Mouse (Mus musculus) thymus, postnatal 14 days (tissue): ENCODE data around the gene Ttbk1.
"Not testable (repeated sequence)": the region's sequence is repeated elsewhere in the genome, so short reads cannot be mapped to it uniquely, and the experiment has no call there.

Source experiments
- DNase-seq: peaks from one replicate; pipeline ENCODE4 v3.0.0; 2021

The Ttbk1 gene

GRCm38 (mm10) chr17:46487431-46487830, at the start of gene Ttbk1:
TSS of gene Ttbk1 (minus strand) at chr17:46487675.
- no peak for DNase-seq

GRCm38 (mm10) chr17:46525579-46526307, 38.3 kb upstream of the Ttbk1 start:
- DNase-seq = peak; percentile 79

DNA sequence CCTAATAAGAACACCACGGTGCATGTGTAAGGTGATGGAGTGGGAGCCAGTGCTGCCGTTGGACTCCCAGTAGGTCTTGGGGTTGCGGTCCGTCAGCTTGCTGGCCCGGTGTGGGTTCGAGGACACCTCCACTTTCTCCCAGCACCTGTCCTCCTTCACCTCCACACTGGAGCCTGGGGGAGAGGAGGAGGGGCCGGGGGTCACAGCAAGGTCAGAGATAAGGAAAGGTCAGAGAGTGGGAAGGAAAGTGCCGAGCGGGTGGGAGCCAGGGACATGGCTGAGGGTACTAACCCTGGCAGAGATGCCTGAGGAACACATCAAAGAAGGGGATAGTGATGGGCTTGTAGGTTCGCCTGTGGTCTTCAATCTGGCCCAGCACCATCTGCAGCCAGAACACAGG, 37.6 kb upstream of the Ttbk1 start:
- DNase-seq = no peak

- no peak for DNase-seq
Measured at GRCm38 (mm10) chr17:46521963-46522668, 34.6 kb upstream of the Ttbk1 start.

- no peak for DNase-seq
Measured at GRCm38 (mm10) chr17:46521174-46521573, 33.7 kb upstream of the Ttbk1 start.

DNA sequence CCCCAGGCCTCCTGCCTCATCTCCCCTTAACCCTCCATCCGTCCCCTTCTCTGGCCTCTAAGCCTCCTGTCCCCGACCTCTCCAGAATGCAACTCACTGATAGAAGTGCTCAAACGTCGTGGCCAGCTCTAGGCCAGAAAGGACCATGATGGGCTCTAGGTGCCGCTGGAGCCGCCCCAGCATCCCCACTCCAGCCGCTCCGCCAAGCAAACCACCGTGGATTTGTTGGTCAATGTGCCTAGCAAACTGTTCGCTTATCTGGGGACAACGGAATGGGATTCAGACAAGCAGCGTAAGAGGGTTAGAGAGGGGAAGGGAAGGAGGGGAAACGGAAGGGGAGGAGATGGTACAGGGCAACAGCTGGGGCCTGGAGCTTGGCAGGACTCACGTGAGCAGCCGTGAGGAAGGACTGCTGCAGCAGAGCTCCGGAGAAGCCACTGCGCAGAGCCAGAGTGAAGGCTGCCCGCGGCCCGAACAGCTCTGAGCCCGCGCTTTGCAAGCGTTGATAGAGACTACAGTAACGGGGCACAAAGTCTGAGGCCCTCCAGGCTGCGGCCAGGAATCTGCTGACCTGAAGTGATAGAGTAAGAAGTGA, 33.0 kb upstream of the Ttbk1 start:
- peak; percentile 28 for DNase-seq

- no peak for DNase-seq
Measured at GRCm38 (mm10) chr17:46519971-46520370, 32.5 kb upstream of the Ttbk1 start.

GRCm38 (mm10) chr17:46513329-46513728, 25.9 kb upstream of the Ttbk1 start:
- DNase-seq = no peak

DNA sequence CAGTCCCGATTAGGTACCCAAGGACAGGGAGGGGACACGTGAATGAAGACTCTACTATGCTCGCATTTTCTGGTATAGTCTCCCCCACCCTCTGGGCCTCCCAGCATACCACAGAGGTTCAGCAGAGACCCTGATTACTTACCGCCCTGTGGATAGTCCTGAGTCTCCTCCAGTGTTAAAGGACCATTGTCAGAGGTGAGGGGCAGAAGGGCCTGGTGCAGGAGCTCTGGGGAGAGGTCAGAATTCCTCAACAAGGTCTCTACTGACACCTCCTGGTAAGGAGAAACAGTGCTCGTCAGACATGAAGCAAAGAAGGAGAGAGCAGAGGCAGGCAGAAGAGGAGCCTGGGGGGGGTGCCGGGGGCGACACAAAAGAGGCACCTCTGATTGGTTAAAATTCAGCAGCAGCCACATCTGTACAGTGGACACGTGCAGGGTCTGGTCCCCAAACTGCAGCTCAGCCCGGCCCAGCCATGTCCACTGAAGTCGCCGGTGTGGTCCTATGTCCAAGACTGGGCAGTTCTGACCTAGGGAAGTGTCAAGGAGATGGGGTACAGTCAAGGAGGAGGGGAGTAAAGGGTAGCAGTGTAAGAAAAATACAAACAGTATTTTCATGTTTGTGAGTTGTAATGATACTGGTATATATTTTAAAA, 23.7 kb upstream of the Ttbk1 start:
- peak; percentile 35 for DNase-seq

- DNase-seq = no peak
Measured at GRCm38 (mm10) chr17:46505617-46506016, 18.1 kb upstream of the Ttbk1 start.

- no peak for DNase-seq
Measured at GRCm38 (mm10) chr17:46503847-46504638, 16.6 kb upstream of the Ttbk1 start.

- no peak for DNase-seq
Measured at GRCm38 (mm10) chr17:46502775-46503174, 15.3 kb upstream of the Ttbk1 start.

DNA sequence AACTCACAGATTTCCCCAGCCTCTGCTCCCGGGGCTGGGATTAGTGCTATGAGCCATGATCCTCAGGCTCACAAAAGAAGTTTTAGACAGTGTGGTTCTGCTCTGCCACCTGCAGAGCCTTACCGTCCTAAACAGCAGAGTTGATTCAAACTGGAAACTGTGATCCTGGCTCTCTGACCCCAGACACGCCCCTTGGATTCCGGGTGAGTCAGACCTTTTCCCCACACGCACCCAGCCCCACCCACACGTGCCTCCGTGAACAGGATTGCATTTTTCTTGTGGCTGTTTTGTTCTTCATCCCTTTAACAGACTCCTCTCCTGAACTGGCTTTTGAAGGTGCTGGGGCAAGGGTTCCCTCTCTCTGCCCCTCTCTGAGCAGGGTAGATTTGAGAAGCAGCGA, 10.5 kb upstream of the Ttbk1 start:
- DNase-seq = no peak

GRCm38 (mm10) chr17:46496623-46497434, 9.4 kb upstream of the Ttbk1 start, which contains the start of gene Dnph1:
TSS of gene Dnph1 (plus strand) at chr17:46496711.
- DNase-seq = peak; percentile 76

DNA sequence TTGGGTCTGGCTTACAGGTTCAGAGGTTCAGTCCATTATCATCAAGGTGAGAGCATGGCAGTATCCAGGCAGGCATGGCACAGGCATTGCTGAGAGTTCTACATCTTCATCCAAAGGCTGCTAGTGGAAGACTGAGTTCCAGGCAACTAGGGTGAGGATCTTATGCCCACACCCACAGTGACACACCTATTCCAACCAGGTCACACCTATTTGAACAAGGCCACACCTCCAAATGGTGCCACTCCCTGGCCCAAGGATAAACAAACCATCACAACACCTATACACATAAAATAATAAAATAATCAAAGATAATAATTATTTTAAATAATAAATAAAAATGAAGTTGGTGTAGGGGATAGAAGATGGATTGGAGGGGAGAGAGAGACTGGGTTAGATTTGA, 8.6 kb upstream of the Ttbk1 start:
- DNase-seq = not testable (repeated sequence)

- no peak for DNase-seq
Measured at GRCm38 (mm10) chr17:46495486-46495885, 8.0 kb upstream of the Ttbk1 start.

DNA sequence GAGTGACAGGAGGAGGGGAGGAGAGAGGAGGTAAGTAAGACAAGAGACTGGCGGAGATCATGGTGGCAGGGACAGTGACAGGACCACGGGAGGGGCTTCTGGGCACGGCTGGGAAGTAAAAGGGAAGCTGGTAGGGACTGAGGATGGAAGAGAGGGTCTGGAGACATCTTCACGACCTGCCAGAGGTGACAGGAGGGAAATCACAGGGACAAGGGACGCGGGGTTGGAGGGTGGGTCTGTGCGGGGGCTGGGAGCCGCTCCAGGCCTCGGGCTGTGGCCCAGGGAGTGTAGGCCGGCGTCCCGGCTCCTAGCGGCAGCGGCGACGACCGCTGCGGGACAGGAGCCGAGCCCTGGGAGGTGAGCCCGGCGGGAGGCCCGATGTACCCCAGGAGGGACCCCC, 480 bp downstream of the Ttbk1 start:
- no peak for DNase-seq

- DNase-seq = no peak
Measured at GRCm38 (mm10) chr17:46484461-46484875, 3.0 kb downstream of the Ttbk1 start.

- peak; percentile 27 for DNase-seq
Measured at GRCm38 (mm10) chr17:46484021-46484431, 3.4 kb downstream of the Ttbk1 start.

DNA sequence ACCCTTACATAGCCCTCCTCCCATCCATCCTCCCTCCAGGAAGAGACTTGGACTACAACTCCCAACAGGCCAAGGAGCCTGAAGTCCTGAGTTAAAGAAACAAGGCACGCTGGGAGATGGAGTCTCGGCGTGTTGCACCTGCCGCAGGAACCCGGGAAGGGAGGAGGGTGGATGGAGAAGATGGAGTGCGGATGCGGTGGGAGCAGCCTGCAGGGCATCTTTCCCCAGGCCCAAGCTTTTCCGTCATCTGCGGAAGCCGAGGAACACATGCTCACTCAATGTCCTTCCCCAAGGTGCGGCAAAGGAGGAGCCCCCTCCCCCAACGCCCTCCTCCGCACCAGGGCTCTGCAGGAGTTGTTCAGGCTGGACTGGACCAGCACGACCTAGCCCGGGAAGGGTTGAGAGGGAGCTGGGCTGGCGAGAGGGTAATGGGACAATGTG, 3.9 kb downstream of the Ttbk1 start:
- peak; percentile 25 for DNase-seq

- DNase-seq = no peak
Measured at GRCm38 (mm10) chr17:46477286-46477685, 10.2 kb downstream of the Ttbk1 start.

DNA sequence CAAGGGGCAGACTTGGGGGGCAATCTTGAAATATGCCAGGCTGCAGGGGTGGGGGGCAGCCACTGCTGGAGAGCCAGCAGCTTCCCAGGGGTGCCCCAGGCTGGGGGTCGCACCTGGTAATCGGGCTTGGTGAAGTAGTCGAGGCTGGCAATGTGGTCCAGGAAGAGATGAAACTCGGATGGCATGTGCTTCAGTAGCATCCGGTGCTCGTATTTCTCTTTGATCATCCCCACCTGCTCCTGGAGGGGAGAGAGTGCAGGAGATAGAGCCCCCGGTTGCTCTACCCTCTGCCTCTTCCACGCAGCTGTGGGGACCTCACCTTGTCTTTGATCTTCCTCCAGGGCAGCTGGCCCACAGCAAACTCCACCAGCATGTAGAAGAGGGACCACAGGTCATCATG, 10.9 kb downstream of the Ttbk1 start:
- peak; percentile 71 for DNase-seq
